Mouse (Mus musculus): Measurements from ENCODE around the gene Scube1.

- TF ChIP-seq CTCF (IDR thresholded peaks at IDR 0.05; ENCODE audit: low read depth) (no peak), EP300 (IDR thresholded peaks at IDR 0.05; ENCODE audit: low read depth) (no peak)
These were observed 44.5 kb downstream of the Scube1 start for GRCm38 (mm10) chr15:83680300-83680699.

Measured in liver, postnatal 0 days (tissue).